Mouse (Mus musculus) heart, embryonic 14.5 days (tissue): ENCODE data around the gene Zdhhc19. TPM values are rescaled to one million over a fixed set of nuclear protein-coding genes. Genes with fewer than 3 reads are reported as not detected.

Experiments used
- ATAC-seq: fragments of 200-750 bp; cut with Nextera tagmentation; 2 replicates; pipeline ENCODE4 v1.8.0; 2017; ENCODE audit warnings: low read depth, moderate TSS enrichment; ENCODE audit not compliant: insufficient number of reproducible peaks, insufficient read depth, low FRiP score
- H3K27ac ChIP-seq, 2 experiments: fragments of 200-500 bp in 1 of 2; fragments of 300-500 bp in 1 of 2; sonication (generic) in 1 of 2; replicated peaks in 1 of 2; 2 replicates each; pipeline ENCODE4 v1.5.1; 2012 to 2014; ENCODE audit warnings: low read depth in 2 of 2, low read length in 2 of 2, control low read depth in 1 of 2, mild to moderate bottlenecking in 1 of 2, mixed read lengths in 1 of 2; ENCODE audit not compliant: control insufficient read depth in 1 of 2, insufficient read depth in 1 of 2
- H3K27me3 ChIP-seq: fragments of 300-500 bp; sonication (generic); 2 replicates; pipeline ENCODE4 v1.6.1; 2014; ENCODE audit warnings: mild to moderate bottlenecking, low read length, control low read depth; ENCODE audit not compliant: control insufficient read depth, insufficient read depth
- H3K36me3 ChIP-seq: fragments of 300-500 bp; sonication (generic); 2 replicates; pipeline ENCODE4 v1.6.1; 2014; ENCODE audit warnings: mild to moderate bottlenecking, control low read depth, low read length, mixed read lengths; ENCODE audit not compliant: control insufficient read depth, insufficient read depth
- H3K4me1 ChIP-seq, 2 experiments: fragments of 200-500 bp in 1 of 2; fragments of 300-500 bp in 1 of 2; sonication (generic) in 1 of 2; 2 replicates each; pipeline ENCODE4 v1.6.1; 2012 to 2014; ENCODE audit warnings: low read length in 2 of 2, control low read depth in 1 of 2, mixed read lengths in 1 of 2; ENCODE audit not compliant: control insufficient read depth in 2 of 2, insufficient read depth in 2 of 2
- H3K4me2 ChIP-seq: fragments of 300-500 bp; sonication (generic); 2 replicates; pipeline ENCODE4 v1.6.1; 2014; ENCODE audit warnings: mild to moderate bottlenecking, low read length
- H3K4me3 ChIP-seq, 2 experiments: fragments of 200-500 bp in 1 of 2; fragments of 300-500 bp in 1 of 2; sonication (generic) in 1 of 2; 2 replicates each; pipeline ENCODE4 v1.5.1; 2012 to 2014; ENCODE audit warnings: low read length in 2 of 2, mild to moderate bottlenecking in 2 of 2, control low read depth in 1 of 2, low read depth in 1 of 2, moderate library complexity in 1 of 2; ENCODE audit not compliant: control insufficient read depth in 1 of 2, insufficient read depth in 1 of 2
- H3K9ac ChIP-seq: fragments of 300-500 bp; sonication (generic); 2 replicates; pipeline ENCODE4 v1.6.1; 2014; ENCODE audit warnings: mild to moderate bottlenecking, low read length
- H3K9me3 ChIP-seq: fragments of 300-500 bp; sonication (generic); 2 replicates; pipeline ENCODE4 v1.6.1; 2016; ENCODE audit warnings: low read length, control low read depth; ENCODE audit not compliant: control insufficient read depth
- WGBS: fragments of 180-500 bp; shearing (Covaris S2); extraction: QIAGEN DNeasy Blood & Tissue Kit; methylation state at CpG from one replicate; pipeline ENCODE4 v1.1.7; 2014; 5-methylcytosine and 5-hydroxymethylcytosine counted together
- polyA plus RNA-seq: library from polyadenylated mRNA; unstranded; fragments of >200 nt; fragmentation: Nextera tagmentation; extraction: Ambion mirVana; gene quantifications from 2 replicates; pipeline ENCODE4 v1.2.1, GENCODE M21; 2014

The Zdhhc19 gene
- polyA plus RNA-seq, 1 experiment from 2014 or later, result not detected

GRCm38 (mm10) chr16:32532878-32533826 is 37.1 kb downstream of the Zdhhc19 start:
- Histone ChIP-seq H3K9ac (no peak overlapping the region), H3K9me3 (no peaks in the 10 kb centered on the region), H3K4me2 (no peak overlapping the region), H3K4me1 (peaks cover 14 to 16% of the 10 kb centered on the region in 2 experiments), H3K4me3 (no peak overlapping the region), H3K36me3 (no peaks in the 10 kb centered on the region), H3K27ac (no peak overlapping the region), H3K27me3 (no peaks in the 10 kb centered on the region)
- no peak for ATAC-seq
- WGBS, result 78% methylated on average over 18 of the region's 18 CpGs

GRCm38 (mm10) chr16:32535157-32535751 is 39.2 kb downstream of the Zdhhc19 start:
- ATAC-seq, result no peak
- 0 out of 2 replicates have a peak overlapping the region, but pooled peaks have one; percentile 13 for H3K9ac ChIP-seq
- H3K4me3 ChIP-seq, result no peak overlapping the region
- H3K36me3 ChIP-seq, result no peaks in the 10 kb centered on the region
- no peak overlapping the region for H3K4me2 ChIP-seq
- H3K9me3 ChIP-seq, result no peaks in the 10 kb centered on the region
- 18% methylated on average over 5 of the region's 5 CpGs for WGBS
- H3K27ac ChIP-seq, result peak overlapping the region; percentile 27 to 31
- peaks cover 17 to 18% of the 10 kb centered on the region in 2 experiments for H3K4me1 ChIP-seq
- H3K27me3 ChIP-seq, result no peaks in the 10 kb centered on the region

- H3K27me3 ChIP-seq, result no peaks in the 10 kb centered on the region
- no peak overlapping the region for H3K4me2 ChIP-seq
- no peak overlapping the region for H3K9ac ChIP-seq
- H3K36me3 ChIP-seq, result no peaks in the 10 kb centered on the region
- H3K4me1 ChIP-seq, result peaks cover 17 to 18% of the 10 kb centered on the region in 2 experiments
- 36% methylated on average over 5 of the region's 5 CpGs for WGBS
- ATAC-seq, result no peak
- no peak overlapping the region for H3K4me3 ChIP-seq
- H3K9me3 ChIP-seq, result no peaks in the 10 kb centered on the region
- H3K27ac ChIP-seq, result no peak overlapping the region
Observed at GRCm38 (mm10) chr16:32537867-32538660, 42.0 kb downstream of the Zdhhc19 start.

GRCm38 (mm10) chr16:32538761-32539255 is 42.7 kb downstream of the Zdhhc19 start:
- WGBS, result 44% methylated on average over 3 of the region's 3 CpGs
- H3K4me1 ChIP-seq, result peaks cover 17 to 18% of the 10 kb centered on the region in 2 experiments
- H3K27ac ChIP-seq, result no peak overlapping the region
- H3K4me3 ChIP-seq, result no peak overlapping the region
- no peaks in the 10 kb centered on the region for H3K9me3 ChIP-seq
- H3K27me3 ChIP-seq, result no peaks in the 10 kb centered on the region
- ATAC-seq, result no peak
- H3K36me3 ChIP-seq, result no peaks in the 10 kb centered on the region
- no peak overlapping the region for H3K9ac ChIP-seq
- H3K4me2 ChIP-seq, result no peak overlapping the region

- ATAC-seq, result no peak
- Histone ChIP-seq H3K4me2 (no peak overlapping the region), H3K27me3 (no peaks in the 10 kb centered on the region), H3K27ac (no peak overlapping the region), H3K9me3 (no peaks in the 10 kb centered on the region), H3K36me3 (no peaks in the 10 kb centered on the region), H3K9ac (no peak overlapping the region), H3K4me3 (no peak overlapping the region), H3K4me1 (peaks cover 3 to 4% of the 10 kb centered on the region in 2 experiments; a peak in 2 of 4 replicates)
- WGBS, result 70% methylated on average over 6 of the region's 6 CpGs
Observed at GRCm38 (mm10) chr16:32541338-32542179, 45.5 kb downstream of the Zdhhc19 start.

GRCm38 (mm10) chr16:32543422-32543821 is 47.4 kb downstream of the Zdhhc19 start:
- Histone ChIP-seq H3K4me3 (no peak overlapping the region), H3K9ac (no peak overlapping the region), H3K27me3 (no peaks in the 10 kb centered on the region), H3K9me3 (no peaks in the 10 kb centered on the region), H3K4me1 (no peaks in the 10 kb centered on the region; a peak in 1 of 4 replicates), H3K4me2 (no peak overlapping the region), H3K27ac (no peak overlapping the region), H3K36me3 (no peaks in the 10 kb centered on the region)
- 79% methylated on average over 3 of the region's 3 CpGs for WGBS
- no peak for ATAC-seq
